Mouse (Mus musculus): Measurements from ENCODE around the gene Minar1.

The Minar1 gene

GRCm38 (mm10) chr9:89623006-89623760, at the start of gene Minar1:
Minar1 (minus strand) TSS chr9:89623125.
- DNase-seq: peak; percentile 48

GRCm38 (mm10) chr9:89669878-89670277, 47.0 kb upstream of the Minar1 start:
- DNase-seq: peak; percentile 60

GRCm38 (mm10) chr9:89667306-89667942, 44.5 kb upstream of the Minar1 start:
- no peak for DNase-seq

GRCm38 (mm10) chr9:89650913-89651312, 28.0 kb upstream of the Minar1 start:
- DNase-seq: no peak

GRCm38 (mm10) chr9:89637453-89637852, 14.5 kb upstream of the Minar1 start:
- no peak for DNase-seq

GRCm38 (mm10) chr9:89622296-89623005, 474 bp downstream of the Minar1 start:
- DNase-seq: peak; percentile 10

GRCm38 (mm10) chr9:89621750-89622149, 1.2 kb downstream of the Minar1 start:
- DNase-seq: no peak

GRCm38 (mm10) chr9:89620347-89620746, 2.6 kb downstream of the Minar1 start:
- no peak for DNase-seq

GRCm38 (mm10) chr9:89616946-89617345, 6.0 kb downstream of the Minar1 start:
- DNase-seq: no peak

- no peak for DNase-seq
Measured at GRCm38 (mm10) chr9:89610592-89610991, 12.3 kb downstream of the Minar1 start.

GRCm38 (mm10) chr9:89607321-89607720, 15.6 kb downstream of the Minar1 start:
- DNase-seq: no peak

- DNase-seq: no peak
Measured at GRCm38 (mm10) chr9:89606256-89606655, 16.7 kb downstream of the Minar1 start.

GRCm38 (mm10) chr9:89601891-89602290, 21.0 kb downstream of the Minar1 start:
- DNase-seq: no peak

GRCm38 (mm10) chr9:89600677-89601076, 22.2 kb downstream of the Minar1 start:
- no peak for DNase-seq

GRCm38 (mm10) chr9:89597071-89597470, 25.9 kb downstream of the Minar1 start:
- DNase-seq: no peak

- DNase-seq: no peak
Measured at GRCm38 (mm10) chr9:89596392-89596791, 26.5 kb downstream of the Minar1 start.

GRCm38 (mm10) chr9:89592391-89592790, 30.5 kb downstream of the Minar1 start:
- DNase-seq: no peak

GRCm38 (mm10) chr9:89578422-89578821, 44.5 kb downstream of the Minar1 start:
- DNase-seq: no peak

GRCm38 (mm10) chr9:89552663-89553062, 70.3 kb downstream of the Minar1 start:
- peak; percentile 6 for DNase-seq

Measured in right cerebral cortex, postnatal 25 days (tissue).